Mouse (Mus musculus) spleen, adult 2 months (tissue): ENCODE measurements around the gene Ntm. TPM values are rescaled to one million over a fixed set of nuclear protein-coding genes. Genes with fewer than 3 reads are reported as not detected.

Source experiments
- DNase-seq, 2 experiments: peaks; one replicate each; pipeline versions ENCODE4 v3.0.0 to v3.0.0-alpha.2; 2012 to 2021; ENCODE audit warnings: low spot score in 2 of 2, low read depth in 1 of 2
- H3K27ac ChIP-seq: fragments of 200-500 bp; 2 replicates; pipeline ENCODE4 v1.5.1; 2012; ENCODE audit warnings: low read length, inconsistent platforms; ENCODE audit not compliant: insufficient read depth
- H3K27me3 ChIP-seq: fragments of 200-500 bp; 2 replicates; pipeline ENCODE4 v1.6.1; 2012; ENCODE audit warnings: mild to moderate bottlenecking, moderate library complexity, low read length, inconsistent platforms; ENCODE audit not compliant: control insufficient read depth, insufficient read depth
- H3K36me3 ChIP-seq: fragments of 200-500 bp; 2 replicates; pipeline ENCODE4 v1.6.1; 2012; ENCODE audit warnings: mild to moderate bottlenecking, low read length, inconsistent platforms; ENCODE audit not compliant: control insufficient read depth, insufficient read depth
- H3K4me1 ChIP-seq: fragments of 200-500 bp; 2 replicates; pipeline ENCODE4 v1.6.1; 2011; ENCODE audit warnings: inconsistent platforms; ENCODE audit not compliant: control insufficient read depth, insufficient read depth, insufficient read length
- H3K4me3 ChIP-seq: fragments of 200-500 bp; 2 replicates; pipeline ENCODE4 v1.5.1; 2011; ENCODE audit warnings: mild to moderate bottlenecking, inconsistent platforms; ENCODE audit not compliant: insufficient read depth, insufficient read length; ENCODE audit errors: extremely low read depth
- CTCF ChIP-seq: fragments of 200-500 bp; IDR thresholded peaks from 2 replicates; pipeline ENCODE4 v1.5.1; 2011; ENCODE audit warnings: mild to moderate bottlenecking, inconsistent platforms; ENCODE audit not compliant: insufficient read depth, insufficient read length, insufficient replicate concordance; ENCODE audit errors: extremely low read depth
- POLR2A ChIP-seq: fragments of 200-500 bp; IDR thresholded peaks from 2 replicates; pipeline ENCODE4 v1.6.1; 2011; ENCODE audit warnings: low read depth, low read length, inconsistent platforms
- WGBS: fragments of 180-500 bp; shearing (Covaris S2); methylation state at CpG from one replicate; pipeline ENCODE4 v1.1.7; 2018; 5-methylcytosine and 5-hydroxymethylcytosine counted together
- polyA plus RNA-seq: library from polyadenylated mRNA; depleted of rRNA; stranded (reverse); fragments of >200 nt; gene quantifications from 2 replicates; pipeline ENCODE4 v1.2.3, GENCODE M21; 2012

Ntm gene
- polyA plus RNA-seq, 1 experiment: 0.18 TPM

DNA sequence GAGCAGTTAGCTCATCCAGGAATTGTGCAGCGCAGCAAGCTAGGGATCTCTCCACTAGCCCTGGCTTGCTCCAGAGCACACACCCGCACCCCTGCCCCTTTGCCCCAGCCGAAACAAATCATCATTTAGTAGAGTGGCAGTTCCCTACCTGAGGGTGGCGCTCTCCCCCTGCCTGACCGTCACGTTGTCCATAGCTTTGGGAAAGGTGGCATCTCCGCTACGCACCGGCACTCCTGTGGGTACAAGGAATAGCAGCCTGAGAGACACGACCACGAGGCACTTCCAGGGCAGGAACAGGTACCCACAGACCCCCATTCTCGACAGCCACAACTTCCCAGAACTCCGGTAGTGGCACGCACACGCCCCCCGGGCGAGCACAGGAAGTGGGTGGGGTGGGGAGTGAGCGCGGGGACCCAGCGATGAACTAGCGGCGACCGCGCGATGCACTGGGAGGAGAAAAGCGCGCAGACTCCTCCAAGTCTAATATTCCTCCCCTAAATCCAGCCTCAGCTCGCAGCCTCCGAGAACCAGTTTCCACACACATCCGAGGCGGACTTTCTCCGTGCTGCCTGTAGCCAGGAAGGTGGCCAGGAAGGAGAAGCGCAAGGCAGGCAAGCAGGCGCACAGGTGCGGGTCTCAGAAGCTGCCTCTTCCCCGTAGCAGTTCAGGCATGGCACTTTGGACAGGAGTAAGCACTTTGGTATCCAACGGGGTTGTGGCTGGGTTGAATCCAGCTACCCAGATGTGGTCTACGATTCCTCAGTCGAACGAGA, 551.3 kb downstream of the Ntm start:
- no peak overlapping the region for H3K4me3 ChIP-seq

DNA sequence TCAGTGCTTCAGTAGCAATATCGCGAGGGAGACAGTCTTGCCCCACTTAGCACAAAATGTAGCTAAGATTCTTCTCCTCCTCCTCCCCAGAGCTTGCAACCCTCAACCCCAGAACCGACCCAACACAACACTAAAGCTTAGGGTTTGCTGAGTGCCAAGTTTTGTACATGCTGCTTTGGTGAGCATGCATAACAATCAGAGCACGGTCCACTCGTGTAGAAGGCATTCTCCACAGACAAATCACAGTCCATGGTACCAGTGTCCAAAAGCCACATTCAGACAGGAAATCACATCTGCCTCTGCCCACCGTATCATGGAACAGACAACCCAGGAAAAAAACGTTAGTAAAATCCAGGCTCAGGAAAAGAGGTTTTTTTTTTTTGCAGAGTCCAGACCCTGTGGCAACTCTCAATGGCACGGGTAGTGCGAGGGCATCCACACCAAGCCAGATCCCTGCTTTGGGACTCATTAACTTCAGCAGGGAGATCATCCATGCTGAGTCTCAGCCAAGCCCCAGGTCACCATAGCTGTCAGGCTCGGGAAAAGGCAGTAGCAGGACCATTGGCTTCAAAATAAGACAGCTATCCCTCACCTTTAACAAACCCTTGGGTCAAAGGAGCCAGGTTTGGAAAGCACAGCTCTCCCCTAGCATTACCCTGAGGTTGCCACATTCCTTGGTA, 552.1 kb downstream of the Ntm start:
- Histone ChIP-seq H3K27me3 (peaks cover 6% of the 10 kb centered on the region; the same call in 1 of the 2 replicates), H3K27ac (no peak overlapping the region), H3K4me1 (no peaks in the 10 kb centered on the region), H3K4me3 (no peak overlapping the region), H3K36me3 (no peaks in the 10 kb centered on the region)
- WGBS: 58% methylated on average over 10 of the region's 10 CpGs
- TF ChIP-seq CTCF: no peak
- no peak for DNase-seq

More for the DNA sequence above, 551.3 kb downstream of the Ntm start:
- no peaks in the 10 kb centered on the region for H3K36me3 ChIP-seq
- TF ChIP-seq CTCF (no peak), POLR2A (no peak)
- 3% methylated on average over 40 of the region's 40 CpGs for WGBS
- DNase-seq: no peak
- H3K27ac ChIP-seq: no peak overlapping the region
- peaks cover 6% of the 10 kb centered on the region; the same call in 1 of the 2 replicates for H3K27me3 ChIP-seq
- H3K4me1 ChIP-seq: no peaks in the 10 kb centered on the region

DNA sequence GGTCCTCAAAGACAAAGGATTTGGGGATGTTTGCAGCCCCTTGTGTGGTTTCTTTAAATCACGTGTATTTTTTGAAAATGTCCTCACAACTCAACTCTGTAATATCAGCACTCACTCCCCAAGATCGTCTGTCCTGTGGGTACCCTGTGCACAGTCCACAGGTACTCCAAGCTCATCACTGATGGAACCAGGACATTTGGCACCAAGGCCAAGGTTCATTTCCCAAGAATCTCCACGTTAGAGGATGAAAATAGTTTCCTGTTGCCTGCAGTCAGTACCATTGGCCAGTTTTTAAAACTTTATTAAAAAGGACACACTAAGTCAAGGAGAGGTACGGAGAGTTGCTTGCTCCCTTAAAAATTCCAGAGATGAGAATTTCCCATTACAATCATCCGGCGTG, 552.7 kb downstream of the Ntm start:
- Histone ChIP-seq H3K36me3 (no peaks in the 10 kb centered on the region), H3K4me3 (no peak overlapping the region), H3K27ac (no peak overlapping the region), H3K4me1 (no peaks in the 10 kb centered on the region), H3K27me3 (peaks cover 6% of the 10 kb centered on the region; the same call in 1 of the 2 replicates)
- no peak for DNase-seq
- TF ChIP-seq CTCF: no peak
- WGBS: 77% methylated on average over 6 of the region's 6 CpGs

DNA sequence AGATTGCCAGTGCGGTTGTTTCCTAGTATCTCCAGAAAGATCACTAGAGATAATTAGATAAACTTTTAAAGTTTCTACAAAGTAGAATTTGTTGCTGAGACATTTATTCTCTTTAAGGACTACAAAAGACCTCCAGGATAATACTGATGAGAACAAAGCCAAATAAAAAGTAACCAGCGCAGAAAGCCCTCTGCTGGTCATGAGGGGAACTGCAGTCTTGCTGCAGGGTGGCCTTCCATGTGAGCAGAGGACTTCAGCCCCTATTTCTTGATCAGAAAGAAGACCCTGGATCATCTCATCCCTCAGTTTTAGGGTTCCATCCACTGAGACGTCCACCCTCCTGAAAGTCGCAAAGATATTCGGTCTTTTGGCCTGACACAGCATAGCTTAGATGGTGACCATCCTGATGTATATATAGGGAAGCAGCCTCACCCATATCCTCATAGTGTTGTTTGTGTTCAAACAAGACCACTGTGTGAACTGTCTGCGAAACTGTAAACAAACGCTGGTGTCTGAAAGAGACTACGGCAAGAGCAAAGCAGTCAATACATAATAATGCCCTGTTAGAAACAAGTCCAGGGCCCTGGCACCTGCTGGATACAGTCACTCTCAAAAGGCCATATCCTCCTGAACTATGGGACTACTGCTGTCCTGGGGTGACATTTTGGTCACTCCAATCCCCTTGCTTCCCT, 553.6 kb downstream of the Ntm start:
- WGBS: 63% methylated on average over 8 of the region's 8 CpGs
- Histone ChIP-seq H3K27me3 (peaks cover 6% of the 10 kb centered on the region; the same call in 1 of the 2 replicates), H3K36me3 (no peaks in the 10 kb centered on the region), H3K4me1 (no peaks in the 10 kb centered on the region), H3K27ac (no peak overlapping the region), H3K4me3 (no peak overlapping the region)
- TF ChIP-seq CTCF (peak; percentile 39; the same call in 1 of the 2 replicates), POLR2A (no peak)
- DNase-seq: no peak

DNA sequence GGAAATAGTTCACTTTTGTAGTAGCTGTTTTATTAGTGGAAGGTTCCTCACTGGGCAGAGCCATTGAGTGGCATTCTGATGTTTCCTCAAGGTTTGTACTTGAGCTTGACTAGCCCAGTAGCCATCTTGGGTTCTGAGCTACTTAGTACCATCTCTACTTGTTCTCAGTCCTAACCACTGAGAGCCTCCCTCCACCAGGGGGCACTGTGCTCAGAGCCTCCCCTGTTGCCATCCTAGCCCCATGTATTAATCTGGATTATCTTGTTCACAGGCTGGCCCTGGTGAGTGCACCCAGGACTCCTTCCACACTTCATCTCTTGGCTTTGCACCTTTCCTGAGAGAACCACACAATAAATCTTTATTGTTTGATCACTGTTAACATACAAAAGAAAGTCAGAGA, 555.0 kb downstream of the Ntm start:
- H3K36me3 ChIP-seq: no peaks in the 10 kb centered on the region
- no peak overlapping the region for H3K27ac ChIP-seq
- TF ChIP-seq CTCF: no peak
- TF ChIP-seq POLR2A: no peak
- no peak overlapping the region for H3K4me3 ChIP-seq
- no peak for DNase-seq
- H3K4me1 ChIP-seq: no peaks in the 10 kb centered on the region
- peaks cover 6% of the 10 kb centered on the region; the same call in 1 of the 2 replicates for H3K27me3 ChIP-seq

DNA sequence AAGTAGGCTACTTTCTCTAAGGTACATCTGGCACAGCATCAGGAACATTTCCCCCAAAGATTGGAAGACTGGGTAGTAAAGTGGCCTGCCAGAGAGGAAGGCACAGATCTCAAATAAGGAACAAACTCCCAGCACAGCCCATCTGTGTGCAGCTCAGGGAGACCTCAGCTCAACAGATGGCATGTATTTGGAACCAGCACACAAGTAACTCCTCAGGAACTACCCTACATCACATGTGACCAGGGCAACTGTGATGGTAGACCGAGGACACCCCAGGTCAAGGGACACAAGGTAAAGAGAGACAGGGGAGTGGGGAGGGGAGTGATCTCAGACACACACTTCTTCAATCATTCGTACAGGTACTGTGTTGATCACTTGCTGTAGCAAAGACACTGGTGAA, 556.0 kb downstream of the Ntm start:
- Histone ChIP-seq H3K4me3 (no peak overlapping the region), H3K27ac (no peak overlapping the region), H3K4me1 (no peaks in the 10 kb centered on the region), H3K27me3 (no peaks in the 10 kb centered on the region), H3K36me3 (no peaks in the 10 kb centered on the region)
- WGBS: 82% methylated on average over 2 of the region's 2 CpGs
- DNase-seq: no peak
- TF ChIP-seq CTCF (no peak), POLR2A (no peak)
